Mouse (Mus musculus) midbrain, embryonic 16.5 days (tissue): ENCODE results near the gene Abcb5. TPM values are rescaled to one million over a fixed set of nuclear protein-coding genes. Genes with fewer than 3 reads are reported as not detected.
A peak's percentile ranks its signal among the peaks of the same experiment; 100 is the strongest.

ENCODE experiments used
- ATAC-seq: fragments of 200-750 bp; cut with Nextera tagmentation; 2 replicates; pipeline ENCODE4 v1.8.0; 2017; ENCODE audit warnings: moderate TSS enrichment
- H3K27ac ChIP-seq: fragments of 300-500 bp; sonication (generic); 2 replicates; pipeline ENCODE4 v1.5.1; 2014; ENCODE audit warnings: mild to moderate bottlenecking, low read length, mixed read lengths
- H3K27me3 ChIP-seq: fragments of 300-500 bp; sonication (generic); 2 replicates; pipeline ENCODE4 v1.6.1; 2014; ENCODE audit warnings: low read depth, low read length, mixed read lengths; ENCODE audit not compliant: control insufficient read depth, insufficient read depth
- H3K36me3 ChIP-seq: fragments of 300-500 bp; sonication (generic); 2 replicates; pipeline ENCODE4 v1.6.1; 2014; ENCODE audit warnings: mild to moderate bottlenecking, low read length, moderate library complexity, mixed read lengths; ENCODE audit not compliant: control insufficient read depth, insufficient read depth
- H3K4me1 ChIP-seq: fragments of 300-500 bp; sonication (generic); 2 replicates; pipeline ENCODE4 v1.6.1; 2014; ENCODE audit warnings: mild to moderate bottlenecking, low read length, mixed read lengths; ENCODE audit not compliant: control insufficient read depth, insufficient read depth
- H3K4me2 ChIP-seq: fragments of 300-500 bp; sonication (generic); 2 replicates; pipeline ENCODE4 v1.6.1; 2014; ENCODE audit warnings: mild to moderate bottlenecking, low read length, mixed read lengths
- H3K4me3 ChIP-seq: fragments of 300-500 bp; sonication (generic); 2 replicates; pipeline ENCODE4 v1.5.1; 2014; ENCODE audit warnings: low read depth, mild to moderate bottlenecking, low read length, moderate library complexity, mixed read lengths
- H3K9ac ChIP-seq: fragments of 300-500 bp; sonication (generic); 2 replicates; pipeline ENCODE4 v1.6.1; 2014; ENCODE audit warnings: low read depth, low read length, mixed read lengths
- H3K9me3 ChIP-seq: fragments of 300-500 bp; sonication (generic); replicated peaks from 2 replicates; pipeline ENCODE4 v1.6.1; 2014; ENCODE audit warnings: mild to moderate bottlenecking, low read length, mixed read lengths; ENCODE audit not compliant: control insufficient read depth, poor library complexity, severe bottlenecking
- WGBS: fragments of 180-500 bp; shearing (Covaris S2); extraction: QIAGEN DNeasy Blood & Tissue Kit; methylation state at CpG from one replicate; pipeline ENCODE4 v1.1.7; 2014; 5-methylcytosine and 5-hydroxymethylcytosine counted together
- polyA plus RNA-seq: library from polyadenylated mRNA; unstranded; fragments of >200 nt; fragmentation: Nextera tagmentation; extraction: Ambion mirVana; gene quantifications from 2 replicates; pipeline ENCODE4 v1.2.1, GENCODE M21; 2015

Gene Abcb5
- polyA plus RNA-seq, 1 experiment from 2014 or later: not detected

- H3K36me3 ChIP-seq: no peaks in the 10 kb centered on the region
- H3K4me1 ChIP-seq: no peaks in the 10 kb centered on the region
- 76% methylated on average over 2 of the region's 2 CpGs for WGBS
- ATAC-seq: no peak
- H3K27ac ChIP-seq: no peak overlapping the region
- no peak overlapping the region for H3K4me3 ChIP-seq
- H3K4me2 ChIP-seq: no peak overlapping the region
- no peaks in the 10 kb centered on the region for H3K27me3 ChIP-seq
- H3K9me3 ChIP-seq: no peaks in the 10 kb centered on the region
- no peak overlapping the region for H3K9ac ChIP-seq
Observed at GRCm38 (mm10) chr12:118910360-118910759, 55.9 kb downstream of the Abcb5 start.

- 81% methylated on average over 5 of the region's 5 CpGs for WGBS
Observed at GRCm38 (mm10) chr12:118902249-118902648, 64.0 kb downstream of the Abcb5 start.

GRCm38 (mm10) chr12:118887964-118888363 is 78.3 kb downstream of the Abcb5 start:
- H3K4me3 ChIP-seq: no peak overlapping the region
- no peak overlapping the region for H3K9ac ChIP-seq
- no peaks in the 10 kb centered on the region for H3K36me3 ChIP-seq
- H3K9me3 ChIP-seq: no peaks in the 10 kb centered on the region
- H3K4me1 ChIP-seq: no peaks in the 10 kb centered on the region; the same call in 1 of the 2 replicates
- H3K4me2 ChIP-seq: no peak overlapping the region
- ATAC-seq: no peak
- 74% methylated on average over 2 of the region's 2 CpGs for WGBS
- no peak overlapping the region for H3K27ac ChIP-seq
- no peaks in the 10 kb centered on the region for H3K27me3 ChIP-seq

More at GRCm38 (mm10) chr12:118902249-118902648, 64.0 kb downstream of the Abcb5 start:
- no peaks in the 10 kb centered on the region for H3K36me3 ChIP-seq
- no peak overlapping the region for H3K4me2 ChIP-seq
- H3K9me3 ChIP-seq: no peaks in the 10 kb centered on the region
- H3K27ac ChIP-seq: no peak overlapping the region
- ATAC-seq: no peak
- no peaks in the 10 kb centered on the region for H3K4me1 ChIP-seq
- no peaks in the 10 kb centered on the region for H3K27me3 ChIP-seq
- H3K9ac ChIP-seq: no peak overlapping the region
- no peak overlapping the region for H3K4me3 ChIP-seq

- H3K4me3 ChIP-seq: no peak overlapping the region
- H3K9me3 ChIP-seq: no peaks in the 10 kb centered on the region
- H3K36me3 ChIP-seq: no peaks in the 10 kb centered on the region
- no peaks in the 10 kb centered on the region for H3K27me3 ChIP-seq
- no peak overlapping the region for H3K9ac ChIP-seq
- no peak for ATAC-seq
- no peak overlapping the region for H3K27ac ChIP-seq
- no peak overlapping the region for H3K4me2 ChIP-seq
- no peaks in the 10 kb centered on the region; the same call in 1 of the 2 replicates for H3K4me1 ChIP-seq
Observed at GRCm38 (mm10) chr12:118882790-118883189, 83.4 kb downstream of the Abcb5 start.

GRCm38 (mm10) chr12:118872673-118873072 is 93.5 kb downstream of the Abcb5 start:
- H3K4me2 ChIP-seq: no peak overlapping the region
- H3K27ac ChIP-seq: no peak overlapping the region
- no peak for ATAC-seq
- 68% methylated on average over 8 of the region's 8 CpGs for WGBS
- H3K4me1 ChIP-seq: no peaks in the 10 kb centered on the region
- no peak overlapping the region for H3K4me3 ChIP-seq
- no peaks in the 10 kb centered on the region for H3K27me3 ChIP-seq
- H3K9me3 ChIP-seq: no peaks in the 10 kb centered on the region
- no peak overlapping the region for H3K9ac ChIP-seq
- H3K36me3 ChIP-seq: no peaks in the 10 kb centered on the region

- no peak overlapping the region for H3K4me3 ChIP-seq
- H3K27ac ChIP-seq: no peak overlapping the region
- H3K9ac ChIP-seq: no peak overlapping the region
- peaks cover 34% of the 10 kb centered on the region for H3K27me3 ChIP-seq
- no peaks in the 10 kb centered on the region for H3K9me3 ChIP-seq
- ATAC-seq: no peak
- no peaks in the 10 kb centered on the region for H3K36me3 ChIP-seq
- H3K4me1 ChIP-seq: 0 out of 2 replicates have a peak, but pooled peaks cover 4% of the 10 kb centered on the region
- H3K4me2 ChIP-seq: no peak overlapping the region
- 1% methylated on average over 7 of the region's 7 CpGs for WGBS
Observed at GRCm38 (mm10) chr12:118856151-118856550, 110.1 kb downstream of the Abcb5 start.

GRCm38 (mm10) chr12:118854831-118855453 is 111.3 kb downstream of the Abcb5 start:
- 0 out of 2 replicates have a peak, but pooled peaks cover 4% of the 10 kb centered on the region for H3K4me1 ChIP-seq
- H3K27me3 ChIP-seq: peaks cover 35% of the 10 kb centered on the region
- peak overlapping the region; percentile 64 for H3K4me2 ChIP-seq
- H3K9me3 ChIP-seq: no peaks in the 10 kb centered on the region
- peak overlapping the region; percentile 53; the same call in 1 of the 2 replicates for H3K9ac ChIP-seq
- H3K4me3 ChIP-seq: peak overlapping the region; percentile 40
- under 1% methylated on average over 34 of the region's 34 CpGs for WGBS
- no peaks in the 10 kb centered on the region for H3K36me3 ChIP-seq
- ATAC-seq: peak; percentile 98
- H3K27ac ChIP-seq: no peak overlapping the region

GRCm38 (mm10) chr12:118854401-118854800 is 111.8 kb downstream of the Abcb5 start:
- Histone ChIP-seq H3K27ac (no peak overlapping the region), H3K4me1 (peaks cover 5% of the 10 kb centered on the region; the same call in 1 of the 2 replicates), H3K36me3 (no peaks in the 10 kb centered on the region), H3K9me3 (no peaks in the 10 kb centered on the region), H3K9ac (no peak overlapping the region), H3K27me3 (peaks cover 35% of the 10 kb centered on the region), H3K4me3 (peak overlapping the region; percentile 40), H3K4me2 (peak overlapping the region; percentile 64)
- peak; percentile 22; the same call in 1 of the 2 replicates for ATAC-seq
- WGBS: 2% methylated on average over 10 of the region's 10 CpGs

GRCm38 (mm10) chr12:118853331-118853730 is 112.9 kb downstream of the Abcb5 start:
- H3K27me3 ChIP-seq: peaks cover 42% of the 10 kb centered on the region
- no peak overlapping the region for H3K27ac ChIP-seq
- no peak for ATAC-seq
- H3K36me3 ChIP-seq: no peaks in the 10 kb centered on the region
- no peak overlapping the region for H3K9ac ChIP-seq
- peaks cover 13% of the 10 kb centered on the region for H3K4me1 ChIP-seq
- no peak overlapping the region; the same call in 1 of the 2 replicates for H3K4me2 ChIP-seq
- 2% methylated on average over 3 of the region's 3 CpGs for WGBS
- no peak overlapping the region for H3K4me3 ChIP-seq
- H3K9me3 ChIP-seq: no peaks in the 10 kb centered on the region
